Mouse (Mus musculus) stomach, postnatal 0 days (tissue): ENCODE measurements around the gene Ly6g6d. TPM values are rescaled to one million over a fixed set of nuclear protein-coding genes. Genes with fewer than 3 reads are reported as not detected.

Experiments used
- ATAC-seq: fragments of 200-750 bp; cut with Nextera tagmentation; 2 replicates; pipeline ENCODE4 v1.8.0; 2017; ENCODE audit not compliant: low FRiP score, low TSS enrichment
- DNase-seq: peaks from one replicate; pipeline ENCODE4 v3.0.0-alpha.2; 2016; ENCODE audit warnings: low spot score
- H3K27ac ChIP-seq: fragments of 300-500 bp; sonication (generic); replicated peaks from 2 replicates; pipeline ENCODE4 v1.5.1; 2014; ENCODE audit warnings: mild to moderate bottlenecking, control low read depth
- H3K27me3 ChIP-seq: fragments of 300-500 bp; sonication (generic); 2 replicates; pipeline ENCODE4 v1.6.1; 2014; ENCODE audit warnings: low read length; ENCODE audit not compliant: control insufficient read depth, insufficient read depth
- H3K36me3 ChIP-seq: fragments of 300-500 bp; sonication (generic); 2 replicates; pipeline ENCODE4 v1.6.1; 2014; ENCODE audit warnings: low read length, mixed read lengths; ENCODE audit not compliant: control insufficient read depth, insufficient read depth
- H3K4me1 ChIP-seq: fragments of 300-500 bp; sonication (generic); replicated peaks from 2 replicates; pipeline ENCODE4 v1.6.1; 2014; ENCODE audit warnings: antibody characterized with exemption; ENCODE audit not compliant: control insufficient read depth, insufficient read depth
- H3K4me2 ChIP-seq: fragments of 300-500 bp; sonication (generic); replicated peaks from 2 replicates; pipeline ENCODE4 v1.6.1; 2014; ENCODE audit warnings: low read depth, mild to moderate bottlenecking, control low read depth, moderate library complexity
- H3K4me3 ChIP-seq: fragments of 300-500 bp; sonication (generic); 2 replicates; pipeline ENCODE4 v1.5.1; 2014; ENCODE audit warnings: low read depth, low read length, control low read depth
- H3K9ac ChIP-seq: fragments of 300-500 bp; sonication (generic); 2 replicates; pipeline ENCODE4 v1.6.1; 2014; ENCODE audit warnings: mild to moderate bottlenecking, low read length, control low read depth, mixed read lengths
- H3K9me3 ChIP-seq: fragments of 300-500 bp; sonication (generic); 2 replicates; pipeline ENCODE4 v1.6.1; 2016; ENCODE audit warnings: low read length; ENCODE audit not compliant: control insufficient read depth
- CTCF ChIP-seq: IDR thresholded peaks from 2 replicates; pipeline ENCODE4 v1.5.1; 2016; ENCODE audit warnings: antibody characterized with exemption, low read depth, mild to moderate bottlenecking, moderate library complexity
- EP300 ChIP-seq: optimal IDR thresholded peaks from 2 replicates; pipeline ENCODE3; 2016; ENCODE audit warnings: antibody characterized with exemption
- WGBS: fragments of 180-500 bp; shearing (Covaris S2); extraction: QIAGEN DNeasy Blood & Tissue Kit; methylation state at CpG from one replicate; pipeline ENCODE4 v1.1.7; 2014; 5-methylcytosine and 5-hydroxymethylcytosine counted together
- polyA plus RNA-seq: library from polyadenylated mRNA; unstranded; fragments of >200 nt; fragmentation: Nextera tagmentation; extraction: Ambion mirVana; gene quantifications from 2 replicates; pipeline ENCODE4 v1.2.1, GENCODE M21; 2015

The Ly6g6d gene
- polyA plus RNA-seq, 1 experiment from 2014 or later: 7.7 TPM

DNA sequence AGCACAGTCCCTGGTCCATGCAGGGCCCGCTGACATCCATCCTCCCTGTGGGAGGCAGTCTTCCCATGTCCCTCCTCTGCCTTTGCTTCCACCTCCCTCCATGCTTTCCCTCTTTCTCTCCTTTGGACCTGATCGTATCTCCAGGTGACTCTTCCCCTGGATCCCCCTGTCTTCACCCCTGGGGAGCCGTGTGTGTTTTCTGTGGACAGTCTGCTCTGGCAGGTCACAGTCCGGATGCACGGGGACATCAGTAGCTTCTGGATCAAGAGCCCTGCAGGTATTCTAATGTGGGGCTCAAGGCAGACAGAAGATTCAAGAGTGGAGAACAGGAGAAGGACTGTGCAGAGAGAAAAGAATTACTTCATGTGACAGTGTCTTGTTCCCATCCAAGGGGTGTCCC lies 54.6 kb downstream of the Ly6g6d start:
- Histone ChIP-seq H3K9ac (no peak overlapping the region), H3K27ac (peak overlapping the region; percentile 35; the same call in 1 of the 2 replicates), H3K9me3 (no peaks in the 10 kb centered on the region), H3K36me3 (no peaks in the 10 kb centered on the region), H3K27me3 (no peaks in the 10 kb centered on the region), H3K4me1 (no peaks in the 10 kb centered on the region; the same call in 1 of the 2 replicates), H3K4me2 (no peak overlapping the region), H3K4me3 (no peak overlapping the region)
- DNase-seq: no peak
- ATAC-seq: no peak
- WGBS: 87% methylated on average over 5 of the region's 5 CpGs
- TF ChIP-seq CTCF: no peak
- TF ChIP-seq EP300: no peak

GRCm38 (mm10) chr17:35022541-35023060 lies 55.3 kb downstream of the Ly6g6d start:
- no peak for DNase-seq
- Histone ChIP-seq H3K4me2 (no peak overlapping the region), H3K27me3 (no peaks in the 10 kb centered on the region), H3K4me1 (no peaks in the 10 kb centered on the region; the same call in 1 of the 2 replicates), H3K9me3 (no peaks in the 10 kb centered on the region), H3K36me3 (no peaks in the 10 kb centered on the region), H3K9ac (no peak overlapping the region), H3K4me3 (no peak overlapping the region), H3K27ac (no peak overlapping the region)
- WGBS: 95% methylated on average over 8 of the region's 8 CpGs
- TF ChIP-seq CTCF (no peak), EP300 (no peak)
- no peak for ATAC-seq

- H3K27ac ChIP-seq: peak overlapping the region; percentile 56; the same call in 1 of the 2 replicates
- H3K4me2 ChIP-seq: no peak overlapping the region
- no peak for DNase-seq
- WGBS: 29% methylated on average over 6 of the region's 6 CpGs
- H3K9me3 ChIP-seq: no peaks in the 10 kb centered on the region
- H3K9ac ChIP-seq: no peak overlapping the region
- H3K36me3 ChIP-seq: no peaks in the 10 kb centered on the region
- peak; percentile 6; the same call in 1 of the 2 replicates for ATAC-seq
- peak; percentile 31; the same call in 1 of the 2 replicates for TF ChIP-seq CTCF
- no peak for TF ChIP-seq EP300
- no peaks in the 10 kb centered on the region for H3K27me3 ChIP-seq
- H3K4me3 ChIP-seq: no peak overlapping the region
- no peaks in the 10 kb centered on the region for H3K4me1 ChIP-seq
Measured at GRCm38 (mm10) chr17:35021842-35022477, 55.9 kb downstream of the Ly6g6d start.

Other genes starting within 250 kb of the Ly6g6d start
- 20.8 and 23.1 TPM in 2 replicates for gene Stk19, start 241.1 kb downstream of the Ly6g6d start, polyA plus RNA-seq
- 29.6 and 32.2 TPM in 2 replicates for gene Dxo, start 241.0 kb downstream of the Ly6g6d start, polyA plus RNA-seq
- 22.5 and 23.6 TPM in 2 replicates for gene Skiv2l, start 227.9 kb downstream of the Ly6g6d start, polyA plus RNA-seq
- 50.0 and 53.8 TPM in 2 replicates for gene Nelfe, start 227.7 kb downstream of the Ly6g6d start, polyA plus RNA-seq
- gene Cfb, start 215.5 kb downstream of the Ly6g6d start, polyA plus RNA-seq: 20.7 and 23.9 TPM in 2 replicates
- gene Zbtb12, start 198.6 kb downstream of the Ly6g6d start, polyA plus RNA-seq: 0.59 and 0.62 TPM in 2 replicates
- gene Gm20547, start 196.0 kb downstream of the Ly6g6d start, polyA plus RNA-seq: not detected in 2 replicates
- 4.8 and 5.5 TPM in 2 replicates for gene C2, start 179.8 kb downstream of the Ly6g6d start, polyA plus RNA-seq
- gene Ehmt2, start 179.6 kb downstream of the Ly6g6d start, polyA plus RNA-seq: 23.8 and 26.2 TPM in 2 replicates
- 31.2 and 33.1 TPM in 2 replicates for gene Slc44a4, start 163.6 kb downstream of the Ly6g6d start, polyA plus RNA-seq
- 18.3 and 18.9 TPM in 2 replicates for gene Neu1, start 146.8 kb downstream of the Ly6g6d start, polyA plus RNA-seq
- gene Hspa1b, start 118.8 kb downstream of the Ly6g6d start, polyA plus RNA-seq: 3.0 TPM in 2 replicates
- not detected in 2 replicates for gene Gm20481, start 108.2 kb downstream of the Ly6g6d start, polyA plus RNA-seq
- gene Hspa1a, start 105.9 kb downstream of the Ly6g6d start, polyA plus RNA-seq: 24.1 and 25.9 TPM in 2 replicates
- gene Hspa1l, start 105.4 kb downstream of the Ly6g6d start, polyA plus RNA-seq: 0.25 and 0.48 TPM in 2 replicates
- 69.2 and 75.1 TPM in 2 replicates for gene Lsm2, start 96.2 kb downstream of the Ly6g6d start, polyA plus RNA-seq
- 35.5 and 40.2 TPM in 2 replicates for gene Vars, start 77.1 kb downstream of the Ly6g6d start, polyA plus RNA-seq
- 0.28 and 0.36 TPM in 2 replicates for gene Vwa7, start 61.5 kb downstream of the Ly6g6d start, polyA plus RNA-seq
- 8.0 and 8.2 TPM in 2 replicates for gene Sapcd1, start 50.0 kb downstream of the Ly6g6d start, polyA plus RNA-seq
- gene Msh5, start 31.3 kb downstream of the Ly6g6d start, polyA plus RNA-seq: 1.9 and 2.7 TPM in 2 replicates
- gene Clic1, start 28.1 kb downstream of the Ly6g6d start, polyA plus RNA-seq: 344 and 360 TPM in 2 replicates
- 84.8 and 86.8 TPM in 2 replicates for gene Ddah2, start 19.0 kb downstream of the Ly6g6d start, polyA plus RNA-seq
- gene Ly6g6c, start 12.7 kb downstream of the Ly6g6d start, polyA plus RNA-seq: 260 and 317 TPM in 2 replicates
- gene Mpig6b, start 11.9 kb downstream of the Ly6g6d start, polyA plus RNA-seq: 0.49 and 0.96 TPM in 2 replicates
- gene Ly6g6e, start 1.2 kb downstream of the Ly6g6d start, polyA plus RNA-seq: 109 and 113 TPM in 2 replicates
- 0.13 TPM in 1 of 2 replicates, not detected in the other for gene Ly6g6f, start 7.5 kb upstream of the Ly6g6d start, polyA plus RNA-seq
- gene Abhd16a, start 11.2 kb upstream of the Ly6g6d start, polyA plus RNA-seq: 74.2 and 75.0 TPM in 2 replicates
- gene Ly6g5c, start 30.2 kb upstream of the Ly6g6d start, polyA plus RNA-seq: not detected in 2 replicates
- 0.18 and 0.27 TPM in 2 replicates for gene Ly6g5b, start 37.4 kb upstream of the Ly6g6d start, polyA plus RNA-seq
- 11.2 and 11.3 TPM in 2 replicates for gene Gpank1, start 43.4 kb upstream of the Ly6g6d start, polyA plus RNA-seq
- gene Csnk2b, start 44.0 kb upstream of the Ly6g6d start, polyA plus RNA-seq: 323 and 329 TPM in 2 replicates
- 14.4 and 15.5 TPM in 2 replicates for gene D17H6S53E, start 48.3 kb upstream of the Ly6g6d start, polyA plus RNA-seq
- 1.3 and 3.2 TPM in 2 replicates for gene Apom, start 54.0 kb upstream of the Ly6g6d start, polyA plus RNA-seq
- gene Bag6, start 57.1 kb upstream of the Ly6g6d start, polyA plus RNA-seq: 28.1 and 30.6 TPM in 2 replicates
- gene Prrc2a, start 86.8 kb upstream of the Ly6g6d start, polyA plus RNA-seq: 45.4 and 49.3 TPM in 2 replicates
- 24.3 and 25.2 TPM in 2 replicates for gene Aif1, start 98.0 kb upstream of the Ly6g6d start, polyA plus RNA-seq
- gene Lst1, start 110.4 kb upstream of the Ly6g6d start, polyA plus RNA-seq: 17.5 and 19.3 TPM in 2 replicates
- 0.63 and 0.78 TPM in 2 replicates for gene Ltb, start 116.4 kb upstream of the Ly6g6d start, polyA plus RNA-seq
- gene Tnf, start 123.9 kb upstream of the Ly6g6d start, polyA plus RNA-seq: 0.32 and 0.40 TPM in 2 replicates
- 0.11 and 0.16 TPM in 2 replicates for gene Lta, start 127.3 kb upstream of the Ly6g6d start, polyA plus RNA-seq
- 0.27 and 0.33 TPM in 2 replicates for gene Gm16181, start 142.8 kb upstream of the Ly6g6d start, polyA plus RNA-seq
- 3.0 and 3.6 TPM in 2 replicates for gene Atp6v1g2, start 155.6 kb upstream of the Ly6g6d start, polyA plus RNA-seq
- gene Nfkbil1, start 157.7 kb upstream of the Ly6g6d start, polyA plus RNA-seq: 7.4 and 7.5 TPM in 2 replicates
- gene Ddx39b, start 163.7 kb upstream of the Ly6g6d start, polyA plus RNA-seq: 143 and 145 TPM in 2 replicates
- gene H2-D1, start 184.7 kb upstream of the Ly6g6d start, polyA plus RNA-seq: 303 and 307 TPM in 2 replicates
- gene H2-Q1, start 242.3 kb upstream of the Ly6g6d start, polyA plus RNA-seq: not detected in 2 replicates